Mouse (Mus musculus) spleen, adult 2 months (tissue): ENCODE data around the gene Ano10. TPM values are rescaled to one million over a fixed set of nuclear protein-coding genes. Genes with fewer than 3 reads are reported as not detected.

Experiments used
- DNase-seq, 2 experiments: peaks; one replicate each; pipeline versions ENCODE4 v3.0.0 to v3.0.0-alpha.2; 2012 to 2021; ENCODE audit warnings: low spot score in 2 of 2, low read depth in 1 of 2
- H3K27ac ChIP-seq: fragments of 200-500 bp; 2 replicates; pipeline ENCODE4 v1.5.1; 2012; ENCODE audit warnings: low read length, inconsistent platforms; ENCODE audit not compliant: insufficient read depth
- H3K27me3 ChIP-seq: fragments of 200-500 bp; 2 replicates; pipeline ENCODE4 v1.6.1; 2012; ENCODE audit warnings: mild to moderate bottlenecking, moderate library complexity, low read length, inconsistent platforms; ENCODE audit not compliant: control insufficient read depth, insufficient read depth
- H3K36me3 ChIP-seq: fragments of 200-500 bp; 2 replicates; pipeline ENCODE4 v1.6.1; 2012; ENCODE audit warnings: mild to moderate bottlenecking, low read length, inconsistent platforms; ENCODE audit not compliant: control insufficient read depth, insufficient read depth
- H3K4me1 ChIP-seq: fragments of 200-500 bp; 2 replicates; pipeline ENCODE4 v1.6.1; 2011; ENCODE audit warnings: inconsistent platforms; ENCODE audit not compliant: control insufficient read depth, insufficient read depth, insufficient read length
- H3K4me3 ChIP-seq: fragments of 200-500 bp; 2 replicates; pipeline ENCODE4 v1.5.1; 2011; ENCODE audit warnings: mild to moderate bottlenecking, inconsistent platforms; ENCODE audit not compliant: insufficient read depth, insufficient read length; ENCODE audit errors: extremely low read depth
- CTCF ChIP-seq: fragments of 200-500 bp; IDR thresholded peaks from 2 replicates; pipeline ENCODE4 v1.5.1; 2011; ENCODE audit warnings: mild to moderate bottlenecking, inconsistent platforms; ENCODE audit not compliant: insufficient read depth, insufficient read length, insufficient replicate concordance; ENCODE audit errors: extremely low read depth
- POLR2A ChIP-seq: fragments of 200-500 bp; IDR thresholded peaks from 2 replicates; pipeline ENCODE4 v1.6.1; 2011; ENCODE audit warnings: low read depth, low read length, inconsistent platforms
- WGBS: fragments of 180-500 bp; shearing (Covaris S2); methylation state at CpG from one replicate; pipeline ENCODE4 v1.1.7; 2018; 5-methylcytosine and 5-hydroxymethylcytosine counted together
- polyA plus RNA-seq: library from polyadenylated mRNA; depleted of rRNA; stranded (reverse); fragments of >200 nt; gene quantifications from 2 replicates; pipeline ENCODE4 v1.2.3, GENCODE M21; 2012; rRNA removed

Ano10 gene
- polyA plus RNA-seq, result 20.7 and 20.8 TPM in 2 replicates

DNA sequence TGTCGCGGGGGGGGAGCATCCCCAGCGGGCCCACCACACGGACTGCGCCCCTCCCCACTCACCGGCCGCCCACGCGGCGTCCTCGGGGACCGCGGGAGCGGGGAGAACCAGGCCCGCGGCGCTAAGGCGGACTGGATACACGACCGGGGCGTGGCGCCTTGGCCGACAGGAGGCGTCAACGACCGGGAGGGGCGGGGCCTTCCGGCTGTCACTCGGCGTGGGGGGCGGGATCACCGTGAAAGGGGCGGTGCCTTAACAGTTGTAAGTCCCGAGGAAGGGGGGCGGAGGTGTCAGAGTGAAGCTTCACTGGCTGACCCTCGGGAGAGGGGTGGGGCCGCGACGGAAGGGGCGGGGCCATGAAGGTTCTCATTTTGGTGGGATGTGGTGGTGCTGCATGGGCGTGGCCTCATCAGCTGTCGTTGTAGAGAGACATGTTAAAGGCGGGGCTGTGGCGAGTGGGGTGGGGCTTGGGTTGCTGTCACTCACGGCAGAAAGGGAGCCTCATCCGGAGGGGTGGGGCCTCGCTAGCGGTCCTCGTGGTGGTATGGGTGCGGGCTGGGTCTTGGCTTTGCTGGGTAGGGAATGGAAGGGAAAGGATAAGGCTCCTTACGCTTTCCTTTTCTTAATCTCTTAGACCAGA is at the start of gene Ano10:
Gene Ano10, minus strand, starts transcription at position 182 of the 640 bp plus-strand sequence.
- TF ChIP-seq CTCF (no peak), POLR2A (peak; percentile 18; the same call in 1 of the 2 replicates)
- H3K27ac ChIP-seq, result peak within 1 kb of the TSS; percentile 71

DNA sequence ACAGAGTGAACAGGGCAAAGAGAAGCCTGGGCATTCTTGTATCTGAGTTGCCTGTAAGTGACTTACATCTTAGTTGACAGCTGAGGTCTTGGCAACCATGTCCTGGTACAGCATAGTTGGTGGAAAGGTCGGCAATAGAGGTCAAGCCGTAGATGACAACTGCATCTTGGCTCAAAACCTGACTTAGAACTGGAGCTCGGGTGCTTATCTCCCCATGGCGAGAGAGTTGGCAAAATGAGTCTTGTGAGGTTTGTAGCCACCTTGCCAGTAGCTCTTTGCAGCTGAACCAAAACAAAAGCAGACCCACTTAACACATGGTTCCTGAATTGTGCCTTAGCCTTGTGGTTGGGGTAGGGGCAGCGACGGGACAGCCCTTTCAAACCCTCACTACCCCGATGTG is 49.2 kb upstream of the Ano10 start:
- TF ChIP-seq CTCF (no peak), POLR2A (no peak)
- H3K36me3 ChIP-seq, result no peaks in the 10 kb centered on the region
- 91% methylated on average over 7 of the region's 7 CpGs for WGBS
- H3K4me1 ChIP-seq, result no peaks in the 10 kb centered on the region
- no peaks in the 10 kb centered on the region for H3K27me3 ChIP-seq
- no peak for DNase-seq
- H3K27ac ChIP-seq, result no peak overlapping the region
- H3K4me3 ChIP-seq, result no peak overlapping the region

More for the DNA sequence above, at the start of gene Ano10:
- Histone ChIP-seq H3K36me3 (no peaks in the 10 kb centered on the region), H3K4me1 (0 out of 2 replicates have a peak, but pooled peaks cover 2% of the 10 kb centered on the region), H3K27me3 (no peaks in the 10 kb centered on the region), H3K4me3 (peak within 1 kb of the TSS; percentile 72)
- peak; percentile 98 to 99 for DNase-seq
- WGBS, result under 1% methylated on average over 51 of the region's 51 CpGs

DNA sequence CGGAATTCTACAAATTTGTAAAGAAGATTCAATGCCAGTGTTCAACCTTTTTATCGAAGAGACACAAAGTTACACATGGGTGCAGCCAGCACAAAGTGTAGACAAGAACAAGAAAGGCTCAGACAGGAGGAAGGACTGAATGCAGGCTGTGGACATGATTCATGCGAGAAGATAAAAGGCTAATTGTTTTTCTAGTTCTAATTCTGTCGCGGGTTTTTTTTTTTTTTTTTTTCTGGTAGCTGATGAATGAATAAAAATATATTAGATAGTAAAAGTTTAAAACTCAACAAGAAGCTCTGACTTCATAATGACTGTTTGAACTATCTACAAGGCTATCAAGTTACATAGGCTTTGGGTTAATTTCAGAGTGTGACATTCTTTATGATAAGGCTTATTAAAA is 45.7 kb upstream of the Ano10 start:
- no peak for DNase-seq
- Histone ChIP-seq H3K4me1 (no peaks in the 10 kb centered on the region), H3K27ac (no peak overlapping the region), H3K4me3 (no peak overlapping the region), H3K36me3 (no peaks in the 10 kb centered on the region), H3K27me3 (no peaks in the 10 kb centered on the region)
- WGBS, result 75% methylated on average over 5 of the region's 5 CpGs
- TF ChIP-seq CTCF (no peak), POLR2A (no peak)

DNA sequence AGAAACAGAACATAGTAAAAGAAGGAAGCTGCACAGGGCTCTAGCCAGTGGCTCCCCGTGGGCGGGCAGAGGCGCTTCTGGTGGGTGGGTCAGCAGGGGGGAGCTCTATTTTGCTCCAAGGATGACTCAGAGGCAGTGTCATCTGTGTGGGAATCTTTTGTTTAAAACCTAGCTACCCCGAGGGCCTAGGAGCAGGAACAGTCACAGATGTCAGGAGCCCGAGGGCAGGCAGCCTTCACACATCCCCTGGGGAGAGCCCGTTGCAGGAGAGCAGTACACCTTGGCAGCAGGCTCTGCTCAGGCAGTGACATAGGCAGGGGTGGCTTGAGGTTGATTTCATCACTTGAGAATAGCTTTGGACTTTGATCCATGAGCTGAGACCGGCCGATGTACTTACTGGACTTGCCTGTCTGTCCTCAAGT is 43.3 kb upstream of the Ano10 start:
- WGBS, result 38% methylated on average over 8 of the region's 8 CpGs
- TF ChIP-seq CTCF (no peak), POLR2A (no peak)
- no peaks in the 10 kb centered on the region for H3K27me3 ChIP-seq
- H3K4me3 ChIP-seq, result no peak overlapping the region
- no peak overlapping the region for H3K27ac ChIP-seq
- H3K4me1 ChIP-seq, result no peaks in the 10 kb centered on the region
- H3K36me3 ChIP-seq, result no peaks in the 10 kb centered on the region
- peak in 1 of 2 experiments; percentile 23 for DNase-seq

DNA sequence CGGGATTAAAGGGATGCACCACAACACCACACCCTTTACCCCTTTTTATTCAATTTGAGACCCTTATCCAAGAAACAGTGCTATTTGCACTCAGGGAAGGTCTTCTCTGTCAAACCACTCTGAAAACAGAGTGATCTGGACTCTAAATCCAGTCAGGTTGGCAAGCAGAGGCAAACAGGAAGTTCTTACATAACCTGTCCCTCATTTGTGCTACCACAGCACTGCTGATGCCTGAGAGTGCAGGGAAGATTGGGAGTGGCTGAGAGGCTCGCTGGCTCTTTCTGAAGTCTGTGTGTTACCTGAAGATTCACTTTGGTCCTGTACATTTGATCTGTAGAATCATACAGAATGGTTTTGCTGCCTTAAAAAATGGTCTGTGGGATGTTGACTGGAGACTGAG is 42.5 kb upstream of the Ano10 start:
- no peaks in the 10 kb centered on the region for H3K36me3 ChIP-seq
- H3K4me3 ChIP-seq, result no peak overlapping the region
- H3K4me1 ChIP-seq, result no peaks in the 10 kb centered on the region
- 41% methylated on average over 2 of the region's 2 CpGs for WGBS
- no peak for DNase-seq
- TF ChIP-seq POLR2A, result no peak
- no peak for TF ChIP-seq CTCF
- no peak overlapping the region for H3K27ac ChIP-seq
- H3K27me3 ChIP-seq, result no peaks in the 10 kb centered on the region

DNA sequence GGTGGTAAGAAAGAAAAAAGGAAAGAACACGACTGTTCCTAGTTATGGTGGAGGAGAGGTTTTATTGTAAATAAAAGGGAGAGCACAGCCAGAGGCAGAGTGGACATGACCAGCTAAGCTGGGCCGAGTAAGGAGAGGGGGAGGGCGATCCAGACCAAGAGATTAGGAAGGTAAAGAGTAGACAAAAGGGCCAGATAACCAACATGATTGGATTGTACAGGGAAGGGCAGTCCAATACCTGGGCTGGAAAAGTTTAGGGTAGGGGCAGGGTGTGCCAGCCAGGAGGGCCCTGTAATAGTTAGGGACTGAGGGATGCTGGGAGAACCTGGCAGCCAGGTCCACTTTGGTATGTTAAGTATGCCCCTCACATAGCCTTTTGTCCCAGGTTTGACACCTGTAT is 34.0 kb upstream of the Ano10 start:
- WGBS, result 67% methylated on average over 3 of the region's 3 CpGs
- TF ChIP-seq POLR2A, result no peak
- no peak for TF ChIP-seq CTCF

DNA sequence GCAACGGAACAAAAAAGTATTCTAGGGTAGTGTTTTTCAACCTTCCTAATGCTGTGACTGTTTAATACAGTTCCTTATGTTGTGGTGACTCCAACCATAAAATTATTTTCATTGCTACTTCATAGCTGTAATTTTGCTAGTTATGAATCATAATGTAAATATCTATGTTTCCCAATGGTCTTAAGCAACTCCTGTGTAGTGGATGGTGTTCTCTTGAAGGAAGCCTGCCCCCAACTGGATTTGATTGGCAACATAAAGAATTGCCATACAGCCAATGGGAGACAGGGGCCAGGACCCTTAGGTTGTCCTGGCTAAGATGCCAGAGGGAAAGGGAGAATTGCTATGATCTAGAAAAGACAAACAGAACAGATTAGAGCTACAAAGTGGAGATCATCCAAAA is 31.8 kb upstream of the Ano10 start:
- H3K27ac ChIP-seq, result no peak overlapping the region
- TF ChIP-seq CTCF (no peak), POLR2A (no peak)
- no peaks in the 10 kb centered on the region for H3K36me3 ChIP-seq
- DNase-seq, result no peak
- 89% methylated on average over 1 of the region's 1 CpGs for WGBS
- no peak overlapping the region for H3K4me3 ChIP-seq
- H3K4me1 ChIP-seq, result no peaks in the 10 kb centered on the region
- H3K27me3 ChIP-seq, result no peaks in the 10 kb centered on the region

More for the DNA sequence above, 34.0 kb upstream of the Ano10 start:
- no peaks in the 10 kb centered on the region for H3K27me3 ChIP-seq
- H3K4me1 ChIP-seq, result no peaks in the 10 kb centered on the region
- no peaks in the 10 kb centered on the region for H3K36me3 ChIP-seq
- DNase-seq, result no peak
- no peak overlapping the region for H3K27ac ChIP-seq
- H3K4me3 ChIP-seq, result no peak overlapping the region
